Mouse (Mus musculus) layer of hippocampus, postnatal 10 days (tissue): ENCODE results near the gene Palmd. TPM values are rescaled to one million over a fixed set of nuclear protein-coding genes. Genes with fewer than 3 reads are reported as not detected.
A peak's percentile ranks its signal among the peaks of the same experiment; 100 is the strongest.

Experiments
- DNase-seq, 2 experiments: peaks; one replicate each; pipeline ENCODE4 v3.0.0; 2021; ENCODE audit warnings: low spot score in 2 of 2
- long read RNA-seq: library from polyadenylated mRNA; stranded (forward); transcript quantifications from one replicate; pipeline ENCODE4 v2.0.0, GENCODE M21; 2023
- total RNA-seq, 2 experiments: library from RNA; stranded (reverse); gene quantifications; 2 replicates each; pipeline ENCODE4 v1.2.3; 2021

The Palmd gene
- 10 to 100 TPM; 36.4 to 36.7 TPM for total RNA-seq
- long read RNA-seq, transcript Palmd-201 (8 exons, 2,433 nt) = major isoform, 23 of 25 reads
- long read RNA-seq, partial matches to known transcripts = 1 of 25 reads
- long read RNA-seq, other reads (novel, unspliced or antisense) = 1 of 25 reads

- peak; percentile 72 to 77 for DNase-seq
Measured at GRCm38 (mm10) chr3:116968540-116968997, at the start of gene Palmd. Gene Palmd, minus strand, starts transcription at chr3:116968987.

GRCm38 (mm10) chr3:117010182-117010581 lies 41.4 kb upstream of the Palmd start:
- no peak for DNase-seq

- no peak for DNase-seq
Measured at GRCm38 (mm10) chr3:117007340-117007739, 38.6 kb upstream of the Palmd start.

- no peak for DNase-seq
Measured at GRCm38 (mm10) chr3:117006636-117007035, 37.8 kb upstream of the Palmd start.

GRCm38 (mm10) chr3:117003379-117003778 lies 34.6 kb upstream of the Palmd start:
- DNase-seq = no peak

GRCm38 (mm10) chr3:117001686-117002485 lies 33.1 kb upstream of the Palmd start:
- no peak for DNase-seq

GRCm38 (mm10) chr3:116993011-116993410 lies 24.2 kb upstream of the Palmd start:
- DNase-seq = no peak

GRCm38 (mm10) chr3:116991180-116991579 lies 22.4 kb upstream of the Palmd start:
- DNase-seq = no peak

- DNase-seq = no peak
Measured at GRCm38 (mm10) chr3:116988221-116988620, 19.4 kb upstream of the Palmd start.

GRCm38 (mm10) chr3:116986451-116986850 lies 17.7 kb upstream of the Palmd start:
- no peak for DNase-seq

GRCm38 (mm10) chr3:116985741-116986140 lies 17.0 kb upstream of the Palmd start:
- DNase-seq = no peak

- no peak for DNase-seq
Measured at GRCm38 (mm10) chr3:116985042-116985455, 16.3 kb upstream of the Palmd start.

GRCm38 (mm10) chr3:116981811-116982575 lies 13.2 kb upstream of the Palmd start:
- DNase-seq = no peak

- DNase-seq = no peak
Measured at GRCm38 (mm10) chr3:116969786-116970185, 999 bp upstream of the Palmd start.

- DNase-seq = no peak
Measured at GRCm38 (mm10) chr3:116969003-116969402, 216 bp upstream of the Palmd start.

- DNase-seq = no peak
Measured at GRCm38 (mm10) chr3:116967967-116968366, 820 bp downstream of the Palmd start, which contains the start of gene 4930455H04Rik. Gene 4930455H04Rik, plus strand, starts transcription at chr3:116968267.

GRCm38 (mm10) chr3:116967436-116967835 lies 1.4 kb downstream of the Palmd start:
- DNase-seq = no peak

GRCm38 (mm10) chr3:116966800-116967199 lies 2.0 kb downstream of the Palmd start:
- peak in 1 of 2 experiments; percentile 25 for DNase-seq

- DNase-seq = peak in 1 of 2 experiments; percentile 67
Measured at GRCm38 (mm10) chr3:116966225-116966624, 2.6 kb downstream of the Palmd start.

- peak in 1 of 2 experiments; percentile 49 for DNase-seq
Measured at GRCm38 (mm10) chr3:116964426-116964825, 4.4 kb downstream of the Palmd start.

- no peak for DNase-seq
Measured at GRCm38 (mm10) chr3:116963213-116963612, 5.6 kb downstream of the Palmd start.
